Mouse (Mus musculus): ENCODE data around the gene Rhou. TPM values are rescaled to one million over a fixed set of nuclear protein-coding genes. Genes with fewer than 3 reads are reported as not detected.

Rhou gene
- polyA plus RNA-seq, 2 experiments = 1.2 to 2.7 TPM

GRCm38 (mm10) chr8:123707137-123707536 lies 53.4 kb downstream of the Rhou start:
- Histone ChIP-seq H3K36me3 (replicated peaks; ENCODE audit: control insufficient read depth, insufficient read depth, low read depth) (no peaks in the 10 kb centered on the region), H3K4me2 (ENCODE audit: low read depth) (no peak overlapping the region), H3K27ac (no peak overlapping the region), H3K4me1 (replicated peaks; ENCODE audit: control insufficient read depth in 2 of 2, insufficient read depth in 2 of 2, low read length in 1 of 2) (peaks cover 0 to 9% of the 10 kb centered on the region in 2 experiments; a peak in 2 of 4 replicates), H3K4me3 (ENCODE audit: insufficient read depth in 1 of 2, low read depth in 2 of 2, low read length in 2 of 2) (no peak overlapping the region), H3K9me3 (ENCODE audit: control insufficient read depth, low read length) (no peaks in the 10 kb centered on the region), H3K9ac (replicated peaks) (no peak overlapping the region), H3K27me3 (ENCODE audit: control insufficient read depth, insufficient read depth, low read length) (no peaks in the 10 kb centered on the region)
- no peak for ATAC-seq (ENCODE audit: insufficient read depth)
- TF ChIP-seq CTCF (IDR thresholded peaks at IDR 0.05; ENCODE audit: low read depth) (no peak), EP300 (IDR thresholded peaks at IDR 0.05; ENCODE audit: low read depth) (no peak)
- no peak for DNase-seq (ENCODE audit: low read depth in 3 of 3, low spot score in 3 of 3)
- WGBS (ENCODE audit: insufficient replicate concordance) = 75% methylated on average over 16 of the region's 16 CpGs

- DNase-seq (ENCODE audit: low read depth in 3 of 3, low spot score in 3 of 3) = no peak
- Histone ChIP-seq H3K27ac (no peak overlapping the region), H3K4me1 (replicated peaks; ENCODE audit: control insufficient read depth in 2 of 2, insufficient read depth in 2 of 2, low read length in 1 of 2) (peaks cover 0 to 9% of the 10 kb centered on the region in 2 experiments; a peak in 2 of 4 replicates), H3K4me2 (ENCODE audit: low read depth) (no peak overlapping the region), H3K27me3 (ENCODE audit: control insufficient read depth, insufficient read depth, low read length) (no peaks in the 10 kb centered on the region), H3K36me3 (replicated peaks; ENCODE audit: control insufficient read depth, insufficient read depth, low read depth) (no peaks in the 10 kb centered on the region), H3K9me3 (ENCODE audit: control insufficient read depth, low read length) (no peaks in the 10 kb centered on the region), H3K9ac (replicated peaks) (no peak overlapping the region), H3K4me3 (ENCODE audit: insufficient read depth in 1 of 2, low read depth in 2 of 2, low read length in 2 of 2) (no peak overlapping the region)
- no peak for ATAC-seq (ENCODE audit: insufficient read depth)
- TF ChIP-seq CTCF (IDR thresholded peaks at IDR 0.05; ENCODE audit: low read depth) (no peak), EP300 (IDR thresholded peaks at IDR 0.05; ENCODE audit: low read depth) (no peak)
- 56% methylated on average over 8 of the region's 8 CpGs for WGBS (ENCODE audit: insufficient replicate concordance)
Observed at GRCm38 (mm10) chr8:123708729-123709128, 55.0 kb downstream of the Rhou start.

DNA sequence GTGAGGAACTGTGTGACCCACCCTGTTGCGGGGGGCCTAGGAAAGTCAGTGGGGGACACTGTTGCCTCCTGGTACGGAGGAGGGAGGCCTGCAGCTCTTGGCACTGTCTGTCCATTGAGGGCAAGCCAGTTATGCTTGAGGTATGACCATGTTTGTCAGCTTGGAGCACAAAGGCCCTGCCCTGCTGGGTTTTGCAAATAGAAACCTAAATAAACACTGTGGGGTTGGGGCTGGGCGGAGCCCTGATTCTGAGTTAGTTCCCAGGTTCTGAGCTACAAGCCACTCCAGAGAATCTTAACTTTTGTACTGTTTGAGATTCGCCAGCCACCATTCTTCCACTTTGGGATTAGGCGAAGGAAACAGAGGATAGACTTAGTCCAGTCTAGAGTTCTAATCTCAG lies 56.6 kb downstream of the Rhou start:
- no peak for DNase-seq (ENCODE audit: low read depth in 3 of 3, low spot score in 3 of 3)
- Histone ChIP-seq H3K36me3 (replicated peaks; ENCODE audit: control insufficient read depth, insufficient read depth, low read depth) (no peaks in the 10 kb centered on the region), H3K27ac (no peak overlapping the region), H3K9me3 (ENCODE audit: control insufficient read depth, low read length) (no peaks in the 10 kb centered on the region), H3K27me3 (ENCODE audit: control insufficient read depth, insufficient read depth, low read length) (no peaks in the 10 kb centered on the region), H3K4me3 (ENCODE audit: insufficient read depth in 1 of 2, low read depth in 2 of 2, low read length in 2 of 2) (no peak overlapping the region), H3K4me2 (ENCODE audit: low read depth) (no peak overlapping the region), H3K9ac (replicated peaks) (no peak overlapping the region), H3K4me1 (replicated peaks; ENCODE audit: control insufficient read depth in 2 of 2, insufficient read depth in 2 of 2, low read length in 1 of 2) (peaks cover 0 to 9% of the 10 kb centered on the region in 2 experiments; a peak in 2 of 4 replicates)
- ATAC-seq (ENCODE audit: insufficient read depth) = no peak
- WGBS (ENCODE audit: insufficient replicate concordance) = 53% methylated on average over 5 of the region's 5 CpGs
- no peak for TF ChIP-seq EP300 (IDR thresholded peaks at IDR 0.05; ENCODE audit: low read depth)

Other genes with a start within 250 kb of the Rhou start
- 0.03 TPM in 2 replicates for gene Mc1r, start 246.8 kb upstream of the Rhou start, polyA plus RNA-seq (2012; rRNA removed)
- not detected in 2 replicates for gene Mc1r, start 246.8 kb upstream of the Rhou start, polyA plus RNA-seq (2014; fragmentation: Nextera tagmentation; extraction: Ambion mirVana)
- 0.70 and 3.8 TPM in 2 replicates for gene Tubb3, start 242.5 kb upstream of the Rhou start, polyA plus RNA-seq (2012; rRNA removed)
- gene Tubb3, start 242.5 kb upstream of the Rhou start, polyA plus RNA-seq (2014; fragmentation: Nextera tagmentation; extraction: Ambion mirVana) = 0.29 and 0.42 TPM in 2 replicates
- 7.1 and 8.0 TPM in 2 replicates for gene Def8, start 230.4 kb upstream of the Rhou start, polyA plus RNA-seq (2012; rRNA removed)
- 10.5 and 12.6 TPM in 2 replicates for gene Def8, start 230.4 kb upstream of the Rhou start, polyA plus RNA-seq (2014; fragmentation: Nextera tagmentation; extraction: Ambion mirVana)
- gene Afg3l1, start 176.0 kb upstream of the Rhou start, polyA plus RNA-seq (2012; rRNA removed) = 11.0 and 12.6 TPM in 2 replicates
- gene Afg3l1, start 176.0 kb upstream of the Rhou start, polyA plus RNA-seq (2014; fragmentation: Nextera tagmentation; extraction: Ambion mirVana) = 13.4 and 13.5 TPM in 2 replicates
- 0.03 and 0.15 TPM in 2 replicates for gene Dbndd1, start 138.5 kb upstream of the Rhou start, polyA plus RNA-seq (2012; rRNA removed)
- 0.15 TPM in 1 of 2 replicates, not detected in the other for gene Dbndd1, start 138.5 kb upstream of the Rhou start, polyA plus RNA-seq (2014; fragmentation: Nextera tagmentation; extraction: Ambion mirVana)
- gene Gas8, start 135.1 kb upstream of the Rhou start, polyA plus RNA-seq (2012; rRNA removed) = 1.8 and 3.4 TPM in 2 replicates
- 2.3 and 3.5 TPM in 2 replicates for gene Gas8, start 135.1 kb upstream of the Rhou start, polyA plus RNA-seq (2014; fragmentation: Nextera tagmentation; extraction: Ambion mirVana)
- gene Rab4a, start 152.1 kb downstream of the Rhou start, polyA plus RNA-seq (2012; rRNA removed) = 12.6 and 12.9 TPM in 2 replicates
- gene Rab4a, start 152.1 kb downstream of the Rhou start, polyA plus RNA-seq (2014; fragmentation: Nextera tagmentation; extraction: Ambion mirVana) = 23.7 and 24.2 TPM in 2 replicates
- 2.9 and 3.5 TPM in 2 replicates for gene Ccsap, start 206.3 kb downstream of the Rhou start, polyA plus RNA-seq (2012; rRNA removed)
- gene Ccsap, start 206.3 kb downstream of the Rhou start, polyA plus RNA-seq (2014; fragmentation: Nextera tagmentation; extraction: Ambion mirVana) = 2.4 and 2.7 TPM in 2 replicates
- gene Acta1, start 240.8 kb downstream of the Rhou start, polyA plus RNA-seq (2012; rRNA removed) = 1.9 and 2.2 TPM in 2 replicates
- 0.21 and 0.83 TPM in 2 replicates for gene Acta1, start 240.8 kb downstream of the Rhou start, polyA plus RNA-seq (2014; fragmentation: Nextera tagmentation; extraction: Ambion mirVana)

Data from liver, embryonic 14.5 days (tissue).